Mouse (Mus musculus): Measurements from ENCODE around the gene Hist1h2ad.
"Not testable (repeated sequence)": the region's sequence is repeated elsewhere in the genome, so short reads cannot be mapped to it uniquely, and the experiment has no call there.

Hist1h2ad gene

GRCm38 (mm10) chr13:23584331-23584730, 10.2 kb downstream of the Hist1h2ad start:
- DNase-seq (ENCODE audit: low spot score in 2 of 2), result no peak

GRCm38 (mm10) chr13:23585029-23585441, 10.9 kb downstream of the Hist1h2ad start:
- peak; percentile 75 to 79 for DNase-seq (ENCODE audit: low spot score in 2 of 2)

GRCm38 (mm10) chr13:23585442-23586098, 11.4 kb downstream of the Hist1h2ad start:
- DNase-seq (ENCODE audit: low spot score in 2 of 2), result peak; percentile 73 to 78

- DNase-seq (ENCODE audit: low spot score in 2 of 2), result no peak
Measured at GRCm38 (mm10) chr13:23586099-23586939, 12.1 kb downstream of the Hist1h2ad start.

- no peak for DNase-seq (ENCODE audit: low spot score in 2 of 2)
Measured at GRCm38 (mm10) chr13:23586940-23587225, 12.7 kb downstream of the Hist1h2ad start.

- DNase-seq (ENCODE audit: low spot score in 2 of 2), result no peak
Measured at GRCm38 (mm10) chr13:23591206-23591605, 17.0 kb downstream of the Hist1h2ad start.

GRCm38 (mm10) chr13:23591886-23592285, 17.7 kb downstream of the Hist1h2ad start:
- DNase-seq (ENCODE audit: low spot score in 2 of 2), result not testable (repeated sequence)

GRCm38 (mm10) chr13:23592614-23593013, 18.4 kb downstream of the Hist1h2ad start:
- DNase-seq (ENCODE audit: low spot score in 2 of 2), result no peak

GRCm38 (mm10) chr13:23593051-23593770, 19.0 kb downstream of the Hist1h2ad start:
- no peak for DNase-seq (ENCODE audit: low spot score in 2 of 2)

GRCm38 (mm10) chr13:23595185-23595584, 21.0 kb downstream of the Hist1h2ad start:
- no peak for DNase-seq (ENCODE audit: low spot score in 2 of 2)

- no peak for DNase-seq (ENCODE audit: low spot score in 2 of 2)
Measured at GRCm38 (mm10) chr13:23595622-23596372, 21.6 kb downstream of the Hist1h2ad start.

GRCm38 (mm10) chr13:23597957-23598356, 23.8 kb downstream of the Hist1h2ad start:
- peak; percentile 70 to 82 for DNase-seq (ENCODE audit: low spot score in 2 of 2)

- DNase-seq (ENCODE audit: low spot score in 2 of 2), result no peak
Measured at GRCm38 (mm10) chr13:23603182-23603699, 29.1 kb downstream of the Hist1h2ad start.

GRCm38 (mm10) chr13:23604452-23604851, 30.3 kb downstream of the Hist1h2ad start:
- DNase-seq (ENCODE audit: low spot score in 2 of 2), result no peak

GRCm38 (mm10) chr13:23605052-23605451, 30.9 kb downstream of the Hist1h2ad start:
- DNase-seq (ENCODE audit: low spot score in 2 of 2), result no peak

GRCm38 (mm10) chr13:23609209-23609608, 35.0 kb downstream of the Hist1h2ad start:
- no peak for DNase-seq (ENCODE audit: low spot score in 2 of 2)

GRCm38 (mm10) chr13:23609844-23610243, 35.7 kb downstream of the Hist1h2ad start:
- no peak for DNase-seq (ENCODE audit: low spot score in 2 of 2)

- DNase-seq (ENCODE audit: low spot score in 2 of 2), result no peak
Measured at GRCm38 (mm10) chr13:23610393-23610792, 36.2 kb downstream of the Hist1h2ad start.

GRCm38 (mm10) chr13:23611638-23612037, 37.5 kb downstream of the Hist1h2ad start:
- DNase-seq (ENCODE audit: low spot score in 2 of 2), result no peak

GRCm38 (mm10) chr13:23620056-23620732, 46.0 kb downstream of the Hist1h2ad start:
- DNase-seq (ENCODE audit: low spot score in 2 of 2), result no peak
